Mouse (Mus musculus): ENCODE measurements around the gene Utf1. TPM values are rescaled to one million over a fixed set of nuclear protein-coding genes. Genes with fewer than 3 reads are reported as not detected.

Gene Utf1
- polyA plus RNA-seq, 1 experiment from 2014 or later = not detected

GRCm38 (mm10) chr7:139946032-139946431 lies 2.4 kb downstream of the Utf1 start:
- 38% methylated on average over 5 of the region's 5 CpGs for WGBS
- TF ChIP-seq CTCF (IDR thresholded peaks at IDR 0.05; ENCODE audit: low read depth) = no peak
- Histone ChIP-seq H3K36me3 (ENCODE audit: control insufficient read depth, insufficient read depth) (no peaks in the 10 kb centered on the region), H3K4me3 (ENCODE audit: low read depth, low read length) (no peak overlapping the region), H3K4me2 (replicated peaks; ENCODE audit: low read depth) (no peak overlapping the region), H3K9me3 (ENCODE audit: control insufficient read depth) (no peaks in the 10 kb centered on the region), H3K27ac (ENCODE audit: low read depth, low read length) (no peak overlapping the region), H3K27me3 (replicated peaks; ENCODE audit: control insufficient read depth, insufficient read depth, low read length) (peaks cover 59% of the 10 kb centered on the region), H3K9ac (ENCODE audit: low read depth, low read length) (no peak overlapping the region), H3K4me1 (replicated peaks; ENCODE audit: control insufficient read depth, insufficient read depth, low read length) (no peaks in the 10 kb centered on the region)
- ATAC-seq = no peak

GRCm38 (mm10) chr7:139949893-139950282 lies 6.3 kb downstream of the Utf1 start:
- Histone ChIP-seq H3K9ac (ENCODE audit: low read depth, low read length) (peak overlapping the region; percentile 43; the same call in 1 of the 2 replicates), H3K27me3 (replicated peaks; ENCODE audit: control insufficient read depth, insufficient read depth, low read length) (peaks cover 24% of the 10 kb centered on the region), H3K27ac (ENCODE audit: low read depth, low read length) (no peak overlapping the region), H3K36me3 (ENCODE audit: control insufficient read depth, insufficient read depth) (no peaks in the 10 kb centered on the region), H3K4me3 (ENCODE audit: low read depth, low read length) (peak overlapping the region; percentile 56), H3K4me1 (replicated peaks; ENCODE audit: control insufficient read depth, insufficient read depth, low read length) (no peaks in the 10 kb centered on the region), H3K4me2 (replicated peaks; ENCODE audit: low read depth) (peak overlapping the region; percentile 79), H3K9me3 (ENCODE audit: control insufficient read depth) (no peaks in the 10 kb centered on the region)
- 1% methylated on average over 15 of the region's 15 CpGs for WGBS
- ATAC-seq = peak; percentile 57
- peak; percentile 73 for TF ChIP-seq CTCF (IDR thresholded peaks at IDR 0.05; ENCODE audit: low read depth)

- TF ChIP-seq CTCF (IDR thresholded peaks at IDR 0.05; ENCODE audit: low read depth) = no peak; the same call in 1 of the 2 replicates
Observed at GRCm38 (mm10) chr7:139950283-139950971, 6.8 kb downstream of the Utf1 start.

GRCm38 (mm10) chr7:139951079-139951478 lies 7.5 kb downstream of the Utf1 start:
- no peaks in the 10 kb centered on the region for H3K4me1 ChIP-seq (replicated peaks; ENCODE audit: control insufficient read depth, insufficient read depth, low read length)
- H3K4me2 ChIP-seq (replicated peaks; ENCODE audit: low read depth) = peak overlapping the region; percentile 79
- peak overlapping the region; percentile 56 for H3K4me3 ChIP-seq (ENCODE audit: low read depth, low read length)
- no peaks in the 10 kb centered on the region for H3K36me3 ChIP-seq (ENCODE audit: control insufficient read depth, insufficient read depth)
- H3K9me3 ChIP-seq (ENCODE audit: control insufficient read depth) = no peaks in the 10 kb centered on the region
- TF ChIP-seq CTCF (IDR thresholded peaks at IDR 0.05; ENCODE audit: low read depth) = no peak
- ATAC-seq = no peak
- WGBS = 3% methylated on average over 16 of the region's 16 CpGs
- peaks cover 12% of the 10 kb centered on the region for H3K27me3 ChIP-seq (replicated peaks; ENCODE audit: control insufficient read depth, insufficient read depth, low read length)
- peak overlapping the region; percentile 50 for H3K9ac ChIP-seq (ENCODE audit: low read depth, low read length)
- peak overlapping the region; percentile 46; the same call in 1 of the 2 replicates for H3K27ac ChIP-seq (ENCODE audit: low read depth, low read length)

More at GRCm38 (mm10) chr7:139950283-139950971, 6.8 kb downstream of the Utf1 start:
- Histone ChIP-seq H3K9me3 (ENCODE audit: control insufficient read depth) (no peaks in the 10 kb centered on the region), H3K27ac (ENCODE audit: low read depth, low read length) (peak overlapping the region; percentile 46), H3K4me3 (ENCODE audit: low read depth, low read length) (peak overlapping the region; percentile 56), H3K36me3 (ENCODE audit: control insufficient read depth, insufficient read depth) (no peaks in the 10 kb centered on the region), H3K4me1 (replicated peaks; ENCODE audit: control insufficient read depth, insufficient read depth, low read length) (no peaks in the 10 kb centered on the region), H3K27me3 (replicated peaks; ENCODE audit: control insufficient read depth, insufficient read depth, low read length) (peaks cover 18% of the 10 kb centered on the region), H3K9ac (ENCODE audit: low read depth, low read length) (peak overlapping the region; percentile 50), H3K4me2 (replicated peaks; ENCODE audit: low read depth) (peak overlapping the region; percentile 79)
- peak; percentile 68 for ATAC-seq
- 2% methylated on average over 33 of the region's 33 CpGs for WGBS

GRCm38 (mm10) chr7:139951991-139952633 lies 8.5 kb downstream of the Utf1 start:
- Histone ChIP-seq H3K4me3 (ENCODE audit: low read depth, low read length) (no peak overlapping the region), H3K9me3 (ENCODE audit: control insufficient read depth) (no peaks in the 10 kb centered on the region), H3K36me3 (ENCODE audit: control insufficient read depth, insufficient read depth) (no peaks in the 10 kb centered on the region), H3K9ac (ENCODE audit: low read depth, low read length) (no peak overlapping the region), H3K4me2 (replicated peaks; ENCODE audit: low read depth) (no peak overlapping the region), H3K27ac (ENCODE audit: low read depth, low read length) (no peak overlapping the region), H3K27me3 (replicated peaks; ENCODE audit: control insufficient read depth, insufficient read depth, low read length) (peaks cover 7% of the 10 kb centered on the region; the same call in 1 of the 2 replicates), H3K4me1 (replicated peaks; ENCODE audit: control insufficient read depth, insufficient read depth, low read length) (no peaks in the 10 kb centered on the region)
- no peak for TF ChIP-seq CTCF (IDR thresholded peaks at IDR 0.05; ENCODE audit: low read depth)
- no peak for ATAC-seq
- 85% methylated on average over 6 of the region's 6 CpGs for WGBS

GRCm38 (mm10) chr7:139955505-139955904 lies 11.9 kb downstream of the Utf1 start:
- Histone ChIP-seq H3K4me1 (replicated peaks; ENCODE audit: control insufficient read depth, insufficient read depth, low read length) (no peaks in the 10 kb centered on the region), H3K36me3 (ENCODE audit: control insufficient read depth, insufficient read depth) (no peaks in the 10 kb centered on the region), H3K4me2 (replicated peaks; ENCODE audit: low read depth) (no peak overlapping the region), H3K27ac (ENCODE audit: low read depth, low read length) (no peak overlapping the region), H3K9ac (ENCODE audit: low read depth, low read length) (no peak overlapping the region), H3K4me3 (ENCODE audit: low read depth, low read length) (no peak overlapping the region), H3K27me3 (replicated peaks; ENCODE audit: control insufficient read depth, insufficient read depth, low read length) (no peaks in the 10 kb centered on the region), H3K9me3 (ENCODE audit: control insufficient read depth) (no peaks in the 10 kb centered on the region)
- ATAC-seq = no peak
- TF ChIP-seq CTCF (IDR thresholded peaks at IDR 0.05; ENCODE audit: low read depth) = no peak
- 82% methylated on average over 4 of the region's 4 CpGs for WGBS
